Mouse (Mus musculus): Measurements from ENCODE around the gene Rps28. TPM values are rescaled to one million over a fixed set of nuclear protein-coding genes. Genes with fewer than 3 reads are reported as not detected.

Gene Rps28
- 1,152 TPM for polyA plus RNA-seq (2015; fragmentation: Illumina TruSeq; extraction: RNeasy Lipid Tissue Mini Kit (QIAGEN cat#74804); ENCODE audit: insufficient read depth, low replicate concordance)

GRCm38 (mm10) chr17:33824084-33824996 is at the start of gene Rps28, which contains the start of gene Ndufa7:
Gene Rps28, minus strand, starts transcription at chr17:33824562.
Gene Ndufa7, plus strand, starts transcription at chr17:33824572.

GRCm38 (mm10) chr17:33873537-33873936 is 49.2 kb upstream of the Rps28 start, which contains the start of gene Gm7029:
Gene Gm7029, plus strand, starts transcription at chr17:33873837.

GRCm38 (mm10) chr17:33842966-33843795 is 18.8 kb upstream of the Rps28 start, which contains the start of gene Cd320:
Gene Cd320, plus strand, starts transcription at chr17:33843091.

GRCm38 (mm10) chr17:33810334-33811141 is 13.8 kb downstream of the Rps28 start, which contains the start of gene Kank3:
Gene Kank3, plus strand, starts transcription at chr17:33810519.

GRCm38 (mm10) chr17:33781124-33781977 is 43.0 kb downstream of the Rps28 start, which contains the start of gene Angptl4:
Gene Angptl4, minus strand, starts transcription at chr17:33781830.

Other genes starting within 250 kb of the Rps28 start
- gene Zfp414, start 195.5 kb downstream of the Rps28 start, polyA plus RNA-seq (2015; fragmentation: Illumina TruSeq; extraction: RNeasy Lipid Tissue Mini Kit (QIAGEN cat#74804); ENCODE audit: insufficient read depth, low replicate concordance): 21.6 TPM
- gene Pram1, start 186.5 kb downstream of the Rps28 start, polyA plus RNA-seq (2015; fragmentation: Illumina TruSeq; extraction: RNeasy Lipid Tissue Mini Kit (QIAGEN cat#74804); ENCODE audit: insufficient read depth, low replicate concordance): 6.4 TPM
- gene Hnrnpm, start 137.7 kb downstream of the Rps28 start, polyA plus RNA-seq (2015; fragmentation: Illumina TruSeq; extraction: RNeasy Lipid Tissue Mini Kit (QIAGEN cat#74804); ENCODE audit: insufficient read depth, low replicate concordance): 386 TPM
- 102 TPM for gene March2, start 105.9 kb downstream of the Rps28 start, polyA plus RNA-seq (2015; fragmentation: Illumina TruSeq; extraction: RNeasy Lipid Tissue Mini Kit (QIAGEN cat#74804); ENCODE audit: insufficient read depth, low replicate concordance)
- gene Rab11b, start 64.0 kb downstream of the Rps28 start, polyA plus RNA-seq (2015; fragmentation: Illumina TruSeq; extraction: RNeasy Lipid Tissue Mini Kit (QIAGEN cat#74804); ENCODE audit: insufficient read depth, low replicate concordance): 65.7 TPM
- gene Angptl4, start 42.7 kb downstream of the Rps28 start, polyA plus RNA-seq (2015; fragmentation: Illumina TruSeq; extraction: RNeasy Lipid Tissue Mini Kit (QIAGEN cat#74804); ENCODE audit: insufficient read depth, low replicate concordance): 11.1 TPM
- gene Kank3, start 14.0 kb downstream of the Rps28 start, polyA plus RNA-seq (2015; fragmentation: Illumina TruSeq; extraction: RNeasy Lipid Tissue Mini Kit (QIAGEN cat#74804); ENCODE audit: insufficient read depth, low replicate concordance): 53.6 TPM
- 55.2 TPM for gene Ndufa7, start within 50 bp of the Rps28 start, polyA plus RNA-seq (2015; fragmentation: Illumina TruSeq; extraction: RNeasy Lipid Tissue Mini Kit (QIAGEN cat#74804); ENCODE audit: insufficient read depth, low replicate concordance)
- 5.0 TPM for gene Cd320, start 18.5 kb upstream of the Rps28 start, polyA plus RNA-seq (2015; fragmentation: Illumina TruSeq; extraction: RNeasy Lipid Tissue Mini Kit (QIAGEN cat#74804); ENCODE audit: insufficient read depth, low replicate concordance)
- gene Gm7029, start 49.3 kb upstream of the Rps28 start, polyA plus RNA-seq (2015; fragmentation: Illumina TruSeq; extraction: RNeasy Lipid Tissue Mini Kit (QIAGEN cat#74804); ENCODE audit: insufficient read depth, low replicate concordance): not detected
- 5.8 TPM for gene Kifc1, start 66.1 kb upstream of the Rps28 start, polyA plus RNA-seq (2015; fragmentation: Illumina TruSeq; extraction: RNeasy Lipid Tissue Mini Kit (QIAGEN cat#74804); ENCODE audit: insufficient read depth, low replicate concordance)
- 1.5 TPM for gene Platr17, start 80.6 kb upstream of the Rps28 start, polyA plus RNA-seq (2015; fragmentation: Illumina TruSeq; extraction: RNeasy Lipid Tissue Mini Kit (QIAGEN cat#74804); ENCODE audit: insufficient read depth, low replicate concordance)
- 39.7 TPM for gene Daxx, start 84.9 kb upstream of the Rps28 start, polyA plus RNA-seq (2015; fragmentation: Illumina TruSeq; extraction: RNeasy Lipid Tissue Mini Kit (QIAGEN cat#74804); ENCODE audit: insufficient read depth, low replicate concordance)
- gene Tapbp, start 91.3 kb upstream of the Rps28 start, polyA plus RNA-seq (2015; fragmentation: Illumina TruSeq; extraction: RNeasy Lipid Tissue Mini Kit (QIAGEN cat#74804); ENCODE audit: insufficient read depth, low replicate concordance): 143 TPM
- 10.6 TPM for gene Zbtb22, start 91.3 kb upstream of the Rps28 start, polyA plus RNA-seq (2015; fragmentation: Illumina TruSeq; extraction: RNeasy Lipid Tissue Mini Kit (QIAGEN cat#74804); ENCODE audit: insufficient read depth, low replicate concordance)
- gene Rgl2, start 105.0 kb upstream of the Rps28 start, polyA plus RNA-seq (2015; fragmentation: Illumina TruSeq; extraction: RNeasy Lipid Tissue Mini Kit (QIAGEN cat#74804); ENCODE audit: insufficient read depth, low replicate concordance): 55.9 TPM
- gene Pfdn6, start 115.8 kb upstream of the Rps28 start, polyA plus RNA-seq (2015; fragmentation: Illumina TruSeq; extraction: RNeasy Lipid Tissue Mini Kit (QIAGEN cat#74804); ENCODE audit: insufficient read depth, low replicate concordance): 50.2 TPM
- gene Wdr46, start 116.1 kb upstream of the Rps28 start, polyA plus RNA-seq (2015; fragmentation: Illumina TruSeq; extraction: RNeasy Lipid Tissue Mini Kit (QIAGEN cat#74804); ENCODE audit: insufficient read depth, low replicate concordance): 6.0 TPM
- gene B3galt4, start 126.9 kb upstream of the Rps28 start, polyA plus RNA-seq (2015; fragmentation: Illumina TruSeq; extraction: RNeasy Lipid Tissue Mini Kit (QIAGEN cat#74804); ENCODE audit: insufficient read depth, low replicate concordance): 4.4 TPM
- gene Vps52, start 131.2 kb upstream of the Rps28 start, polyA plus RNA-seq (2015; fragmentation: Illumina TruSeq; extraction: RNeasy Lipid Tissue Mini Kit (QIAGEN cat#74804); ENCODE audit: insufficient read depth, low replicate concordance): 28.2 TPM
- gene Rps18, start 131.4 kb upstream of the Rps28 start, polyA plus RNA-seq (2015; fragmentation: Illumina TruSeq; extraction: RNeasy Lipid Tissue Mini Kit (QIAGEN cat#74804); ENCODE audit: insufficient read depth, low replicate concordance): 1,734 TPM
- 3,352 TPM for gene H2-K1, start 175.8 kb upstream of the Rps28 start, polyA plus RNA-seq (2015; fragmentation: Illumina TruSeq; extraction: RNeasy Lipid Tissue Mini Kit (QIAGEN cat#74804); ENCODE audit: insufficient read depth, low replicate concordance)
- 10.5 TPM for gene Ring1, start 200.1 kb upstream of the Rps28 start, polyA plus RNA-seq (2015; fragmentation: Illumina TruSeq; extraction: RNeasy Lipid Tissue Mini Kit (QIAGEN cat#74804); ENCODE audit: insufficient read depth, low replicate concordance)
- 137 TPM for gene H2-Ke6, start 203.5 kb upstream of the Rps28 start, polyA plus RNA-seq (2015; fragmentation: Illumina TruSeq; extraction: RNeasy Lipid Tissue Mini Kit (QIAGEN cat#74804); ENCODE audit: insufficient read depth, low replicate concordance)
- 38.7 TPM for gene Slc39a7, start 207.1 kb upstream of the Rps28 start, polyA plus RNA-seq (2015; fragmentation: Illumina TruSeq; extraction: RNeasy Lipid Tissue Mini Kit (QIAGEN cat#74804); ENCODE audit: insufficient read depth, low replicate concordance)
- gene Rxrb, start 207.2 kb upstream of the Rps28 start, polyA plus RNA-seq (2015; fragmentation: Illumina TruSeq; extraction: RNeasy Lipid Tissue Mini Kit (QIAGEN cat#74804); ENCODE audit: insufficient read depth, low replicate concordance): 24.2 TPM
- 0.94 TPM for gene Col11a2, start 214.9 kb upstream of the Rps28 start, polyA plus RNA-seq (2015; fragmentation: Illumina TruSeq; extraction: RNeasy Lipid Tissue Mini Kit (QIAGEN cat#74804); ENCODE audit: insufficient read depth, low replicate concordance)